Mouse (Mus musculus) liver, embryonic 15.5 days (tissue): Measurements from ENCODE around the gene Trmt1. TPM values are rescaled to one million over a fixed set of nuclear protein-coding genes. Genes with fewer than 3 reads are reported as not detected.

Experiments used
- ATAC-seq: fragments of 200-750 bp; cut with Nextera tagmentation; 2 replicates; pipeline ENCODE4 v1.8.0; 2017; ENCODE audit warnings: moderate number of reproducible peaks, mild to moderate bottlenecking, moderate library complexity; ENCODE audit not compliant: insufficient read depth
- H3K27ac ChIP-seq: fragments of 300-500 bp; sonication (generic); replicated peaks from 2 replicates; pipeline ENCODE4 v1.5.1; 2015; ENCODE audit warnings: mild to moderate bottlenecking, inconsistent platforms
- H3K27me3 ChIP-seq: fragments of 300-500 bp; sonication (generic); 2 replicates; pipeline ENCODE4 v1.6.1; 2015; ENCODE audit warnings: mild to moderate bottlenecking, inconsistent platforms
- H3K36me3 ChIP-seq: fragments of 300-500 bp; sonication (generic); replicated peaks from 2 replicates; pipeline ENCODE4 v1.6.1; 2015; ENCODE audit warnings: moderate library complexity, mild to moderate bottlenecking, inconsistent platforms
- H3K4me1 ChIP-seq: fragments of 300-500 bp; sonication (generic); replicated peaks from 2 replicates; pipeline ENCODE4 v1.6.1; 2015; ENCODE audit warnings: inconsistent platforms
- H3K4me2 ChIP-seq: fragments of 300-500 bp; sonication (generic); 2 replicates; pipeline ENCODE4 v1.6.1; 2015; ENCODE audit warnings: moderate library complexity, mild to moderate bottlenecking, inconsistent platforms
- H3K4me3 ChIP-seq: fragments of 300-500 bp; sonication (generic); replicated peaks from 2 replicates; pipeline ENCODE4 v1.5.1; 2015; ENCODE audit warnings: mild to moderate bottlenecking, inconsistent platforms
- H3K9ac ChIP-seq: fragments of 300-500 bp; sonication (generic); 2 replicates; pipeline ENCODE4 v1.6.1; 2015; ENCODE audit warnings: moderate library complexity, mild to moderate bottlenecking, inconsistent platforms
- H3K9me3 ChIP-seq: fragments of 300-500 bp; sonication (generic); replicated peaks from 2 replicates; pipeline ENCODE4 v1.6.1; 2016; ENCODE audit warnings: inconsistent platforms
- WGBS: fragments of 180-500 bp; shearing (Covaris S2); methylation state at CpG from one replicate; pipeline ENCODE4 v1.1.7; 2015; ENCODE audit warnings: mixed read lengths; ENCODE audit not compliant: insufficient replicate concordance; 5-methylcytosine and 5-hydroxymethylcytosine counted together
- polyA plus RNA-seq: library from polyadenylated mRNA; unstranded; fragments of >200 nt; fragmentation: Nextera tagmentation; extraction: Ambion mirVana; gene quantifications from 2 replicates; pipeline ENCODE4 v1.2.1, GENCODE M21; 2015

The Trmt1 gene
- polyA plus RNA-seq, 1 experiment from 2014 or later = 27.9 TPM

DNA sequence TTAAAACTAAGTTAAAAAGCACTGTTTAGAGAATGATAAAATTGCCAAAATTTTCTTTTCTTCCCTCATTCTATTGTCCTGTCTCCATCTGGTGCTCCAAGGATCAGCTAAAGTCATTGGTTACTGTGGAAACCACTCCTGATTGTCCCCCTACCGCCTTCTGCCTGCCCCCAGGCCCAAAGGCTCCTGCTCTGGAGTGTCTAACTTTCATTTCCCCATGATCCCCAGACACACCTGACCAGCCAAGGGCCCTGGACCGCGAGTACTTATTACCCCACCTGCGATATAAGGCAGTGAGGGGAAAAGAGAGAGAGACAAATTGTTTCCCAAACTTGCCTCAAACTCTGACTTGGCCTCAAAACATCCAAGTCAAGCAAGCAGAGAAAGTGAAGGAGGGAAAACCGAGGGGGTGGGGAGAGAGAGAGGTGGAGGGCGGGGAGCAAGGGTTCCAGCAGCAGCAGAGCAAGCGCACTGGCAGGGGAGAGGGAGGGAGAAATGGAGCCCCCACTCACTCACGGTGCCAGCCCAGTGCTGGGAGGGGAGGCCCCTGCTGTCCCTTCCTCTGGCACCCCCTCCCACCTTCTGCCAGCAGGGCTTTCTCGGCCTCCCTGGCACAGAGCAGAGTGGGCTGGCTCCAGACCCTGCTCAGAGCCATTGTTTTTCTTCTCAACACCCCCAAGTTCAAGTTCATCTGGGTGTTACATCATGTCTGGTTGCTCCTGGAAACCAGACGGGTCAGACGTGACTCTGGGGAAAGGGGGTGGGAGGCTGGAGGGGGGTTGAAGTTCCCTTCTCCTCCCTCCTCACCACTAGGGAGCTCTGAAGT, 26.0 kb downstream of the Trmt1 start:
- 47% methylated on average over 11 of the region's 11 CpGs for WGBS
- no peaks in the 10 kb centered on the region for H3K9me3 ChIP-seq
- no peak overlapping the region for H3K9ac ChIP-seq
- no peaks in the 10 kb centered on the region for H3K36me3 ChIP-seq
- H3K4me2 ChIP-seq = no peak overlapping the region
- H3K4me1 ChIP-seq = peaks cover 64% of the 10 kb centered on the region
- H3K27me3 ChIP-seq = peaks cover 32% of the 10 kb centered on the region
- H3K27ac ChIP-seq = 0 out of 2 replicates have a peak overlapping the region, but pooled peaks have one; percentile 14
- no peak for ATAC-seq
- H3K4me3 ChIP-seq = no peak overlapping the region

DNA sequence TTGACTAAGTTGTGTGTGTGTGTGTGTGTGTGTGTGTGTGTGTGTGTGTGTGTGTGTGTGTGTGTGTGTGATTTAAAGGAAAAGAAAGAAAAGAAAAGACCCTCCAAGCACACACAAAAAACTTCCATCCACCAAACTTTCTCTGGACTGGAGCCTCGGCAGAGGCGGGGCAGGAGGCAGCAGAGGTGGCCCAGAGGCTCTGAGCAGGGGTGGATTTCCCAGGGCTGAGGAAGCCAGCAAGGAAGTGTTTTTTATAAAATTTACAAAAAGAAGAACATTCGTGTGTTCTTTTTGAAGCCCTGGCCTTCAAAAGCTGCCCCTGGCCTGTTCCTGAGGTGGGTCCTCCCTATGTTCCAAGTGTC, 26.6 kb downstream of the Trmt1 start:
- Histone ChIP-seq H3K27me3 (peaks cover 28% of the 10 kb centered on the region), H3K27ac (0 out of 2 replicates have a peak overlapping the region, but pooled peaks have one; percentile 14), H3K4me1 (peaks cover 63% of the 10 kb centered on the region), H3K9me3 (no peaks in the 10 kb centered on the region), H3K4me3 (no peak overlapping the region), H3K36me3 (peaks cover 3% of the 10 kb centered on the region; the same call in 1 of the 2 replicates), H3K9ac (no peak overlapping the region), H3K4me2 (no peak overlapping the region)
- 45% methylated on average over 3 of the region's 3 CpGs for WGBS
- no peak for ATAC-seq

- Histone ChIP-seq H3K9ac (no peak overlapping the region), H3K36me3 (peaks cover 6% of the 10 kb centered on the region; the same call in 1 of the 2 replicates), H3K27ac (0 out of 2 replicates have a peak overlapping the region, but pooled peaks have one; percentile 24), H3K4me2 (no peak overlapping the region), H3K9me3 (no peaks in the 10 kb centered on the region), H3K27me3 (peaks cover 22% of the 10 kb centered on the region), H3K4me1 (peaks cover 61% of the 10 kb centered on the region), H3K4me3 (no peak overlapping the region)
- 65% methylated on average over 4 of the region's 4 CpGs for WGBS
- ATAC-seq = no peak
These were observed 27.3 kb downstream of the Trmt1 start for GRCm38 (mm10) chr8:84713381-84713780.

GRCm38 (mm10) chr8:84714161-84714560, 28.1 kb downstream of the Trmt1 start:
- Histone ChIP-seq H3K9me3 (no peaks in the 10 kb centered on the region), H3K4me1 (peaks cover 53% of the 10 kb centered on the region), H3K9ac (no peak overlapping the region), H3K36me3 (peaks cover 6% of the 10 kb centered on the region; the same call in 1 of the 2 replicates), H3K4me2 (no peak overlapping the region), H3K4me3 (no peak overlapping the region), H3K27me3 (peaks cover 15% of the 10 kb centered on the region), H3K27ac (no peak overlapping the region)
- 68% methylated on average over 4 of the region's 4 CpGs for WGBS
- no peak for ATAC-seq

DNA sequence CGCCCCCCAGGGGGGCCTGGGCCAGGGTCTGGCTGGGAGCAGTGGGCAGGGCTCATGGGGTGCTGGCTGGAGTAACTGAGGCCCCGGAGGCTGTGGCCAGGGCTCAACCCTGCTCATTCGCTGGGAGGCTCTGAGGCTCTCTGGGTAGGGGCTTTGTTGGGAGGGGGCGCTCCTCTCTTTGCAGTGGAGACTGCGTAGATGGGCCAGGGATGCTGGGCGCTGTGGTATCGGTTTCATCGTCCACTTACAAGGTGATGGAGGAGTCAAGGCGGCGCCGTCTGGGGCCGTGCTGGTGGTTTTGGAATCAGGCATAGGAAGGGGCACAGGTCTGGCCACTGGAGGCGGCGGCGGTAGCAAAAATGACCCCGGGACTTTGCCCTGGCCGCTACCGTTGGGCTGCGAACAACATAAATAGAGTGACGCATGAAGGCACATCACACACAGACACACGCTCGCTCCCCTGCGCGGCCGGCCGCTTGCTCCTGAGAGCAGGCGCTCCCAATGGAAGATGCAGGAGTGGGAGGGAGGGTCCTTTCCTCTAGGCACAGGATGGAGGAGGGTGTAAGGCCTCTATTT, 29.9 kb downstream of the Trmt1 start:
- H3K4me1 ChIP-seq = peaks cover 51% of the 10 kb centered on the region
- peaks cover 12% of the 10 kb centered on the region; the same call in 1 of the 2 replicates for H3K36me3 ChIP-seq
- 68% methylated on average over 27 of the region's 27 CpGs for WGBS
- peak overlapping the region; percentile 27 for H3K4me2 ChIP-seq
- H3K9me3 ChIP-seq = no peaks in the 10 kb centered on the region
- no peak overlapping the region for H3K9ac ChIP-seq
- H3K27me3 ChIP-seq = peaks cover 15% of the 10 kb centered on the region
- 0 out of 2 replicates have a peak, but pooled peaks have one; percentile 25 for ATAC-seq
- no peak overlapping the region for H3K4me3 ChIP-seq
- H3K27ac ChIP-seq = no peak overlapping the region

DNA sequence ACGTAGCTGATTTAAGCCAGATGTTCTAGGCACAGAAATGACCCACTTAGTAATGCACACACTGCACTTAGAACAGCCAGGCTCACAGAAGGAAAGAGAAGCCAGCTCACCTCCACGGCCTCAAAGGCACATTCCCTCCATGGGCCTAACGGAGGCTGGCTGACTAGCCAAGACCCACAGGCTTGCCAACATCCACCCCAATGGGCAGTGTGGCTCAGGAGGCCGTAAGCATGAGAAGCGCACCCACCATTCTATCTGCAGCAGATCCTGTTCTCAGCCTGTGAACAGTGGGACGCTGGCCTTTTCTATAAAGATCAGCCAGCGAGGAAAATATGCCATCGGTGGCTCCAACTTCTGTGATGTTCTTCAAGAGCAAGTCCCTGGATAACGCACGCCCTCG, 30.7 kb downstream of the Trmt1 start:
- H3K27ac ChIP-seq = no peak overlapping the region

GRCm38 (mm10) chr8:84718476-84718875, 32.4 kb downstream of the Trmt1 start:
- no peak overlapping the region for H3K27ac ChIP-seq
- H3K4me2 ChIP-seq = no peak overlapping the region
- peaks cover 55% of the 10 kb centered on the region for H3K4me1 ChIP-seq
- peaks cover 15% of the 10 kb centered on the region for H3K27me3 ChIP-seq
- WGBS = 84% methylated on average over 5 of the region's 5 CpGs
- peaks cover 12% of the 10 kb centered on the region; the same call in 1 of the 2 replicates for H3K36me3 ChIP-seq
- no peak for ATAC-seq
- H3K4me3 ChIP-seq = no peak overlapping the region
- H3K9me3 ChIP-seq = no peaks in the 10 kb centered on the region
- no peak overlapping the region for H3K9ac ChIP-seq

More for the DNA sequence above, 30.7 kb downstream of the Trmt1 start:
- no peak overlapping the region for H3K4me2 ChIP-seq
- H3K4me1 ChIP-seq = peaks cover 55% of the 10 kb centered on the region
- H3K9ac ChIP-seq = no peak overlapping the region
- no peak overlapping the region for H3K4me3 ChIP-seq
- H3K9me3 ChIP-seq = no peaks in the 10 kb centered on the region
- H3K36me3 ChIP-seq = peaks cover 12% of the 10 kb centered on the region; the same call in 1 of the 2 replicates
- H3K27me3 ChIP-seq = peaks cover 15% of the 10 kb centered on the region
- WGBS = 88% methylated on average over 11 of the region's 11 CpGs
- ATAC-seq = no peak

DNA sequence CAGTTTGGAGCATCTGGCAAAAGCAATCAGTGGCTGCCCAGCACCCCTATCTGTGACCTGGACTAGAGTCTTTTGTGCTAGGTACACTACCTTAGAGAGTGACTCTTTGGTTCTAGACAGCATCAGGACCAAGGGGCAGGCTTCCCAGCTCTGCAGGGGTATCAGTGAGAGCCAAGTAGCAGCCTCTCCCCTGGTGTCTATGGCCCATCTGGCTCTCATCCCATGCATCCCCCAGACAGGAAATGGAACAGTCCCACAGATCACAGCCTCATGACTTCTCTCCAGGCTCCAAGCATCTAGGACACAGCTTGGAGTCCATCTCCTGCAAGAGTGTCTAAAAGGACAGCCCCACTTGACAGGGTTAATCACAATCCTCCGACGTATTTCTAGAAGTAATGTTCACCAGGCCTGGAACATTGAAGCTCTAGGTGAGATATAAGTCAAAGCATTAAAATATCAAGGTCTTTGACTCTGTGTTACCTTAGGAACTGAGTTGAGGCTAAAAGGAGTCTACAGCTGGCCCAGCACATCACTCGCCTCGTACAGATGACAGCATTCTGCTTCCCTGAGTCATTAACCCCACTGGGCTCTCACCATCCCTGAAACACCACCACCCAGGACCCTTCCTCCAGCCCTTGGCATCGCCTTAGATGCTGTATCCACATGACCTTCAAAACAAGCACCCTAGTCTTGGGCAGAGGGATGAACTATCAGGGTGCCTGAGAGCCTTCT, 33.0 kb downstream of the Trmt1 start:
- no peak for ATAC-seq
- no peak overlapping the region for H3K27ac ChIP-seq
- H3K4me3 ChIP-seq = no peak overlapping the region
- no peak overlapping the region for H3K9ac ChIP-seq
- peaks cover 15% of the 10 kb centered on the region for H3K27me3 ChIP-seq
- no peak overlapping the region for H3K4me2 ChIP-seq
- H3K4me1 ChIP-seq = peaks cover 59% of the 10 kb centered on the region
- H3K9me3 ChIP-seq = no peaks in the 10 kb centered on the region
- H3K36me3 ChIP-seq = peaks cover 12% of the 10 kb centered on the region; the same call in 1 of the 2 replicates
- 81% methylated on average over 5 of the region's 5 CpGs for WGBS

GRCm38 (mm10) chr8:84722530-84722849, 36.4 kb downstream of the Trmt1 start:
- peak overlapping the region; percentile 61 for H3K4me3 ChIP-seq
- H3K27ac ChIP-seq = peak overlapping the region; percentile 98
- 30% methylated on average over 6 of the region's 6 CpGs for WGBS
- H3K27me3 ChIP-seq = no peaks in the 10 kb centered on the region
- peaks cover 78% of the 10 kb centered on the region for H3K4me1 ChIP-seq
- peaks cover 26% of the 10 kb centered on the region for H3K36me3 ChIP-seq
- H3K9ac ChIP-seq = peak overlapping the region; percentile 62
- ATAC-seq = peak; percentile 6; the same call in 1 of the 2 replicates
- no peaks in the 10 kb centered on the region for H3K9me3 ChIP-seq
- peak overlapping the region; percentile 90 for H3K4me2 ChIP-seq

DNA sequence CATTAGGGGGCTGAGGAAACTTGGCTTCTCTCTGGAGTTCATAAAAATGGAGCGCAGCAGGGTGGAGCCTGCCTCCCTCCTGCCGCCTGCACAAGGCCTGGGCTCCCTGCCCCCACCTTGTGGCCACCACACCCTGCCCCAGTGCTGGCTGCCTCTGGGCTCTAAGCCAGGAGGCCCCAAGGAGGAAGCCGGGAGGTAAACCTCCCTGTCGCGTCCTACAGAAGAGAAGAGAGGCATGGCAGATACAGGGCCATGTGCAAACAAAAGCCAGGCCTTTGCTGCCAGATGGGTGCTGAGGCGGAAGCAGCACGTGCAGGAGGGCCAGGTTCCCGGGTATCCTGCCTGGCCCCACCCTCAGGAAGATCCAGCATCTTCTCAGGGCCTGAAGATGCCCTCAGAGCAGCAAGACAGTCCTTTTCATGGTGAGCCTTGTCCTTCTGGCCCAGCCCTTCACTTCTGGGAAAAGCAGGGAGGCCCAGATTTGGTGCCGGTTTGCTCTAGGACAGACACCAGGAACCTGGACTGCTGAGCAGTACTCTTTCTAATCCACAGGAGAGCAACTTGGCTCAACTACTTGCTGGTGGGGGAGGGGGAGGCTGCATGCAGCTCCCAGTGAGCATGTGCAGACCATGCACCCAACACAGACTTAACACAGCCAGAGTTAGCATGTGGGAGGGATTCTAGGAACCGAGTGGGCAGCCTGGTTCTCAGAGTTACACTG, 36.9 kb downstream of the Trmt1 start, which contains the start of gene G430095P16Rik:
TSS of gene G430095P16Rik (plus strand) at position 158 of the 721 bp plus-strand sequence.
- Histone ChIP-seq H3K27me3 (no peaks in the 10 kb centered on the region), H3K4me3 (peak within 1 kb of the TSS; percentile 61), H3K27ac (peak within 1 kb of the TSS; percentile 98), H3K36me3 (peaks cover 23% of the 10 kb centered on the region), H3K9me3 (no peaks in the 10 kb centered on the region), H3K4me2 (peak within 1 kb of the TSS; percentile 90), H3K9ac (peak within 1 kb of the TSS; percentile 62), H3K4me1 (peaks cover 78% of the 10 kb centered on the region)
- ATAC-seq = peak; percentile 93
- WGBS = 7% methylated on average over 10 of the region's 10 CpGs
